Mouse (Mus musculus) cerebellum, postnatal 36 days (tissue): ENCODE data around the gene Scamp1.

Experiments used
- DNase-seq, 2 experiments: peaks; one replicate each; pipeline ENCODE4 v3.0.0; 2021 to 2022; ENCODE audit warnings: mixed read lengths in 2 of 2

Scamp1 gene

DNA sequence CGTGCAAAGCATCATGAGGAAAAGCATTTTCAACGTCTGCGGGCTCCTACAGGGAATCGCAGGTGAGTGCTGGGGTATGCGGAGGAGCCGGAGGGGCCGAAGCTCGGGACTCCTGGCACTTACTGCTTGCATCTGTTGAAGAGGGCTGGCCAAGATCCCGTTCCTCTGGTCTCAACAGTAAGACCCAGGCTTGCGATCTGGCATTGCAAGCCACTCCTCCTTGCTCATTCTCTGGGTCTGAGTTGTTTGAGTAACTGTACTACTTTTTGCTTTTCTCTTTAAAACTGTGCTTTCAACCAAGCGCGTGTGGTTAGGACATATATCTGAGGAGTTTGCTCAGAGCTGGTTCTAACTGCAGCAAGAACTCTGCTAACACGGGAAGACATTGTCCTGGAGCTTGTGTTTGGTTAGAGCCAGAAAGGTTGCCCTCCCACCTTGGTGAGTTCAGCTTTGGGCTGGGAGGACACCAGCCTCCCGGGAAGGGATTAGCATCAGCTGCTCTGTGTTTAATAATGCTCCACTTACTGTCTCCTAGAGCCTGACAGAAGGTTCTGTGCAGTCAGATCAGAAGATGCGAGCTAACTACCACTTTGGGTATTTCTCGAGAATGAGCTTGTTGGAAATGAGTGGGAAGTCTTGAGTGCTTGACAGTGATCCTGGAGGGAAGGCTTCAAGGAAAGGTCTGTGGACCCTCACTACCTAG is 110.9 kb downstream of the Scamp1 start:
- peak; percentile 31 to 44 for DNase-seq

DNA sequence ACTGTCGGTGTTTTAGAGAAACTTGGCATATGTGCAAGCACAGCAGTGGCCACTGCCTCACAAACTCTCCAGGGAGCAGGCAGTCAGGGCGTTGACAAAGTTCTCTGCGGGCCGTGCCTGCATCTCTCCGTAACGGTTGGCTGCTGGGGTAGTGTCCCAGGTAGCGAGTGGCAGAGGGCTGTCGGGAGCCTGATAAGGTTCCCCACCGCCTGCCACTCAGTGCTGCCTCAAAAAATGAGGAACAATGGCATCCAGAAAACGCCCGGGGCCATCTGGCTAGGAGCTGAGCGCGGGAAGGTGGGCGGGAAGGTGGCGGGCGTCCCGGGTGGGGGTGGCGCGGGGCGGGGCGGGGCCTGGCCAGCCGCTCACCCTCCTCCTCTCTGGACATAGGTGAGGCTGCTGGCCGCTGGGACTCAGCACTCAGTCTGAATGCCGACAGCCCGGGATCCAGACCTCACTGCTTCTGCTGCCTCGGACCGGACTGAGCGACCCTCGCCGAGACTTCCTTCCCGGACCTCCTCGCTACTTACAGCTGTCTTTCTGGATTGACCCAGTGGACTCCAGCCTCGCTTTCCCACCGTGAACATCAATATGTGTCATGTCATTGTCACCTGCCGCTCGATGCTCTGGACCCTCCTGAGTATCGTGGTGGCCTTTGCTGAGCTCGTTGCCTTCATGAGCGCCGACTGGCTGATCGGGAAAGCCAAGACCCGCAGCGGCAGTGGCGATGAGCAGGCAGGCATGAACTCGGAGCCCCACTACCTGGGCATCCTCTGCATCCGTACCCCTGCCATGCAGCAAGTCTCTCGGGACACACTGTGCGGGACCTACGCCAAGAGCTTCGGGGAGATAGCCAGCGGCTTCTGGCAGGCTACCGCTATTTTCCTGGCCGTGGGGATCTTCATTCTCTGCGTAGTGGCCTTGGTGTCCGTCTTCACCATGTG is 111.8 kb downstream of the Scamp1 start:
- DNase-seq: peak; percentile 70 to 76

GRCm38 (mm10) chr13:94172533-94173310 is 112.9 kb downstream of the Scamp1 start:
- no peak for DNase-seq

GRCm38 (mm10) chr13:94171612-94172011 is 114.0 kb downstream of the Scamp1 start:
- DNase-seq: no peak

GRCm38 (mm10) chr13:94169325-94169916 is 116.2 kb downstream of the Scamp1 start:
- DNase-seq: no peak

DNA sequence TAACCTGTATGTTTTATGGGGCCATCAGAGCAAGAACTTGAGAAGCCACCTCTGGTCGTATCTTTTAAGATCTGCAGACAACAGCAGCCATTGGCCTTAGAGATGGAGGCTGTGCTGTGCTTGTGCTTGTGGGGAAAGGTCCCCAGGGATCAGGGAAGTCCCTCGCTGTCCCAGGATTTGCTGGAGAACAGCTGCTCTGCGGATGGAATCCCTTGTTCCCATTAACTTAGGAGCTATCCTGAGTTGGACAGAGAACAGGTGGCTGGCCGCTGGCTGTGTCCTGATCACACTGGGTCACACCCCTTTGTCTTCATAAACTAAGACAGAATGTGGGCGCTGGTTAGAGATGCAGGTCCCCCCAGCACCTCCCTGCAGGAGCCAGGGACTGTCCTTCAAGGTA is 117.3 kb downstream of the Scamp1 start:
- no peak for DNase-seq

- no peak for DNase-seq
Measured at GRCm38 (mm10) chr13:94164501-94164900, 121.2 kb downstream of the Scamp1 start.

- no peak for DNase-seq
Measured at GRCm38 (mm10) chr13:94159478-94160220, 126.0 kb downstream of the Scamp1 start.

- DNase-seq: no peak
Measured at GRCm38 (mm10) chr13:94158864-94159477, 126.7 kb downstream of the Scamp1 start.

DNA sequence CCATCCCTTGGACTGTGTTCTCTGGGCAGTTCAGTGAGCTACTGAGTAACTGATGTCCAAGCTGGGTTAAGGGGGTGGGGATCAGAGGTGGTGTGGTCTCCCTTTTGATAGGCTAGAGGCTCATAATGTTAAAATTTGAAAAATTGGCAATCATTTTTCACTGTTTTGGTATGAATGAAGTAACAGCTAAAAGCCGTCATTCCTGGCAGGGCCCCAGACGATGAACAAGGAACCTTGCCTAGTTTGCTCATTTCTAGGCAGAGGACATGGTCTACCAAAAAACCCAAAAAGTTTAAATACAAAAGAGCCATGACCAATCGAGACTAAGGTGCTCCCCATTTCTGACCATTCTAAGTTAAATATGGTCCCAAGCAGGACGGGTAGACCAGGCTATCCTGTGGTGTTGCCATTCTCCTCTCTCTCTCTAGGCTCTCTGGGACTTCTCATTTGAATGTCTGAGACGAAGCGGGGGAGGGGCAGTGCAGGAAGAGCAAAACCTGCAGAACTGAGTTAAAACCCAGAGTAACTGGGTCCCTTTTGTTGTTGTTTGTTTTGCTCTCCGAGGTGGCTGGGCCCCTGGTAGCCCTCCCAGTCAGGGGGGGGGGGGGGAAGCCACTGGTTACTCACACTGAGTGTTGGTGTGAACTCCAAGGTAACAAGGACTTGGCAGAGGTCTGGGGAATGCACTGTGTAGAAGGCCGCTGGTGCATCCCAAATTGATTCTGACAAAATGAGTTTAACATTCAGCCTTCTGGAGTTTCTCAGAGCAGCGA is 129.8 kb downstream of the Scamp1 start:
- DNase-seq: no peak

GRCm38 (mm10) chr13:94154512-94155296 is 131.0 kb downstream of the Scamp1 start:
- DNase-seq: no peak

- DNase-seq: no peak
Measured at GRCm38 (mm10) chr13:94153658-94154057, 132.0 kb downstream of the Scamp1 start.

DNA sequence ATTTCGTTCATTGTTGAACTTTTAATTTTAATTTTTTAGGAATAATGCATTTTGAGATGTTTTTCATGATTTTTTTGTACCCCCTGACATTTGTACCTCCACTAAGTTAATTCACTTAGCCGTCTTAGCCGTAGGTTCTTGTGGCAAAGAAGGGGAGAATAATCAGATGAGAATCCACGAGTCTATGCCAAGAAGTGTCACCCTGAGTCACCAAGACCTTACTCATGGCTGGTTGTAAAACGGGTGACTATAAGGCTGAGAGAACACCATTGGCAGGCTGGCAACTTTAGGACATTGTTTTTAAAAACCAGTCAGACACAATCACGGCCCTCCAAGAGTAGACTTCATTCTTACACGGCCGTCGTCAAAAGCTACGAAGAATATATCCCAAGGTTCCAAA is 132.8 kb downstream of the Scamp1 start:
- no peak for DNase-seq
